ENCODE assay signal across 18 mouse cellular contexts in the genomic region with DNA sequence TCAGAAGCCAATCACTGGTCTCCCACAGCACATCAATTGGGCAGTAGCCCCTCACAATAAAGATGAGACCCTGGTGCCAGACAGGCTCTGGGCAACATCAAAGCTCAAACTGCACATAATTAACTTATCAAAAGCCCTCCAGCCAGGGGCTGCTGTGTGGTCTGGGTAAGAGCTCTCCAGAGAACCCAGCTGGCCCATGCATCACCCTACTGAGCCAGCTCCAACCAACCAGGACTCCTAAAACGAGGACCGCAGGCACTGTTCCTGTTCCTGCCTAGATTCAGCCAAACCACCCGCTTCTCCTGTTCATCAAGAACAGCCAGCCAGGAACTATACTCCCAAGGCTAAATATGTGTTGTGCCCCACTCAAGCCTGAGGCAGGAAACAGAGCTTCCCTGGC.
"Had no signal": no experiment of that assay in that cellular context is flagged by ENCODE, and none has a peak within 500 bp of the region (broad histone marks: within the 10 kb centered on the region; RNA-seq: fewer than 3 reads in every experiment).

No protein-coding gene starts in this region.

- DNase-seq: kidney, adult 11 months; kidney, adult 9 months; kidney, postnatal 36 days; liver; liver, embryonic 13.5 days; liver, postnatal 0 days; lung, postnatal 14 days; retina, postnatal 1 day; right cerebral cortex, postnatal 4 days; spleen, adult 18-20 months; thymus, postnatal 4 days had no signal

- H3K4me2 ChIP-seq: limb, embryonic 12.5 days; liver, embryonic 13.5 days; lung, embryonic 15.5 days; midbrain, embryonic 12.5 days; neural tube, embryonic 12.5 days had no signal

- H3K27me3 ChIP-seq: limb, embryonic 12.5 days; liver, embryonic 13.5 days; lung, embryonic 15.5 days; megakaryocyte, embryonic 14.5 days; neural tube, embryonic 12.5 days had no signal

- H3K4me3 ChIP-seq: limb, embryonic 12.5 days; liver, embryonic 13.5 days; lung, embryonic 15.5 days; megakaryocyte, embryonic 14.5 days; midbrain, embryonic 12.5 days; neural tube, embryonic 12.5 days had no signal

- H3K9ac ChIP-seq: limb, embryonic 12.5 days; liver, embryonic 13.5 days; liver, postnatal 0 days; lung, embryonic 15.5 days; midbrain, embryonic 12.5 days; neural tube, embryonic 12.5 days had no signal

- H3K9me3 ChIP-seq: limb, embryonic 12.5 days; liver, embryonic 13.5 days; lung, embryonic 15.5 days; megakaryocyte, embryonic 14.5 days; midbrain, embryonic 12.5 days; neural tube, embryonic 12.5 days had no signal

- ATAC-seq: liver, postnatal 0 days had no signal

- H3K4me1 ChIP-seq: liver, embryonic 13.5 days; lung, embryonic 15.5 days; megakaryocyte, embryonic 14.5 days; midbrain, embryonic 12.5 days; neural tube, embryonic 12.5 days had no signal

- H3K36me3 ChIP-seq: liver, embryonic 13.5 days; lung, embryonic 15.5 days; midbrain, embryonic 12.5 days had no signal

- H3K27ac ChIP-seq: kidney, postnatal 0 days; limb, embryonic 12.5 days; liver, embryonic 13.5 days; lung, embryonic 15.5 days; macrophage; midbrain, embryonic 12.5 days; neural tube, embryonic 12.5 days had no signal
